Mouse (Mus musculus): Measurements from ENCODE around the gene Atp6v1b1. TPM values are rescaled to one million over a fixed set of nuclear protein-coding genes. Genes with fewer than 3 reads are reported as not detected.
"Not testable (repeated sequence)": the region's sequence is repeated elsewhere in the genome, so short reads cannot be mapped to it uniquely, and the experiment has no call there.

The Atp6v1b1 gene
- total RNA-seq, 1 experiment from 2014 or later, result not detected

DNA sequence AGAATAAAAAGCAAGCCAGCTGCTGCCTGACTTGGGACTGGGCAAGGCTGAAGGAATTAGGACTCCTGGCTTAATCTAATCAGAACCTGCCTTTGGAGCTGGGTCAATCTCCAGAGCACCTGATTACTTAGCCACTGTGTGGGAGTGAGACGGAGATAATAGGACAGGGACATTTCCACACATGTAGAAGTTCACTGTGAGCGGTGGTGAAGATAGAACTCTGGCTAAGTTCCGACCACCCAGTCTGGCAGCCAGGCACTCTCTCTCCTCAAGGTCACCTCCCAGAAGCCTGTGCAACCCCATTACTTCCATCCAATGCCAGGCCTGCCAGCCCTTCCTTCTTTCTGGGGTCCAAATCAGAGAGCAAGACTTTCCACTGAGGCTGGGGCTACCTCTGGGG lies 24.2 kb downstream of the Atp6v1b1 start:
- ATAC-seq (ENCODE audit: extremely low read depth, insufficient number of reproducible peaks, low FRiP score, poor library complexity, severe bottlenecking), result no peak

DNA sequence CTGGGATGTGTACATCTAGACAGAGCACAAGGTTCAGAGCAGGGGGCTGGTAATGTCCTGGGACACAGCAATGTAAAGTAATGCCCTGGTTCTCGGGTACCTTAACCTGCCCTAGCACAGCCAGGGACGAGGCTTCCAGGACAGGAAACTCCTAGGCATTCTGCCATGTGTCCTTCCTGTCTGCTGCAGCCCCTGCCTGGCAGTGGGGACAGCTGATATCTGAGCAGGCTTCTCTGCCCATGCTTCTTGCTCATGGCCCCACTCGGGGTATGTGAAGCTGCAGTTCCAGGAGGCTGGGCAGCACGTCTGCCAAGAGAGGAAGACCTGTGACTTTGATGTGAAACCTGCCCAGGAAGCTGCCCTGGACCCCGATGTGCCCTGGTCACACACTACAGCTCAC lies 25.7 kb downstream of the Atp6v1b1 start:
- ATAC-seq (ENCODE audit: extremely low read depth, insufficient number of reproducible peaks, low FRiP score, poor library complexity, severe bottlenecking), result no peak

- ATAC-seq (ENCODE audit: extremely low read depth, insufficient number of reproducible peaks, low FRiP score, poor library complexity, severe bottlenecking), result no peak
Observed at GRCm38 (mm10) chr6:83774126-83774525, 31.3 kb downstream of the Atp6v1b1 start.

- no peak for ATAC-seq (ENCODE audit: extremely low read depth, insufficient number of reproducible peaks, low FRiP score, poor library complexity, severe bottlenecking)
Observed at GRCm38 (mm10) chr6:83774781-83775563, 32.2 kb downstream of the Atp6v1b1 start.

- peak; percentile 87 for ATAC-seq (ENCODE audit: extremely low read depth, insufficient number of reproducible peaks, low FRiP score, poor library complexity, severe bottlenecking)
Observed at GRCm38 (mm10) chr6:83775638-83776293, 33.0 kb downstream of the Atp6v1b1 start, which contains the start of gene Tex261. TSS of gene Tex261 (minus strand) at chr6:83775813.

DNA sequence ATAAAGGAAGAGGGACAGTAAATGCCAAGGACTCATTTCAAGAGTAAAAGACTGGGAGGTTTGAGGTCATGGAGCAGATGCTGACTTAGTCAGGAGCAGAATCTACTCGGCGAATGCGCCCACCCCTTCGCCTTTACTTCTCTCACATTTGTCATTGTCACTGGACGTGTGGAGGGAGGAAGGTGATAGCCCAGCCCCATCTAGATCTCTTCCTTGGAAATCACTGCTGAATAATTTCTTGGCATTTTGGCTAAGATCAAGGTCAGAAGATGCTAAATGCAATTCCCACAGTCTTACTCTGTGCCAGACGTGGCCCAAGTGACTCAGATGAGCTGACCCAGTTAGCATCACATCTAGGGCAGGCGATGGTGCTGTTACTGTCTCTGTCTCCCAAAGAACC lies 35.5 kb downstream of the Atp6v1b1 start:
- ATAC-seq (ENCODE audit: extremely low read depth, insufficient number of reproducible peaks, low FRiP score, poor library complexity, severe bottlenecking), result no peak

- ATAC-seq (ENCODE audit: extremely low read depth, insufficient number of reproducible peaks, low FRiP score, poor library complexity, severe bottlenecking), result peak; percentile 53; the same call in 1 of the 2 replicates
Observed at GRCm38 (mm10) chr6:83779026-83779425, 36.2 kb downstream of the Atp6v1b1 start.

- ATAC-seq (ENCODE audit: extremely low read depth, insufficient number of reproducible peaks, low FRiP score, poor library complexity, severe bottlenecking), result no peak
Observed at GRCm38 (mm10) chr6:83786426-83786825, 43.6 kb downstream of the Atp6v1b1 start.

GRCm38 (mm10) chr6:83788554-83788953 lies 45.8 kb downstream of the Atp6v1b1 start:
- ATAC-seq (ENCODE audit: extremely low read depth, insufficient number of reproducible peaks, low FRiP score, poor library complexity, severe bottlenecking), result no peak

DNA sequence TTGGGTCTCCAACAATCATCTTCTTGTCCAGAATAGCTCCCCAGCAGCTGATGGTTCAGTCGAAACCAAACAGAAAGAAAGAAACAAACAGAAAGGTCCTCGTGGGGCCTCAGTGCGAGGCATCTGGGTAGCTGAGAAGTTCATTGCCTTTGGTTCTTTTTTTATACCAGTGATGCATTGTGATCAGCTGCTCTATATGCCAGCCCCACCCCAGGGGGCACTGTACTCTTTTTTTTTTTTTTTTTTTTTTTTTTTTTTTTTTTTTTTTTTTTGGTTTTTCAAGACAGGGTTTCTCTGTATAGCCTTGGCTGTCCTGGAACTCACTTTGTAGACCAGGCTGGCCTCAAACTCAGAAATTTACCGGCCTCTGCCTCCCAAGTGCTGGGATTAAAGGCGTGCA lies 47.7 kb downstream of the Atp6v1b1 start:
- ATAC-seq (ENCODE audit: extremely low read depth, insufficient number of reproducible peaks, low FRiP score, poor library complexity, severe bottlenecking), result not testable (repeated sequence)

DNA sequence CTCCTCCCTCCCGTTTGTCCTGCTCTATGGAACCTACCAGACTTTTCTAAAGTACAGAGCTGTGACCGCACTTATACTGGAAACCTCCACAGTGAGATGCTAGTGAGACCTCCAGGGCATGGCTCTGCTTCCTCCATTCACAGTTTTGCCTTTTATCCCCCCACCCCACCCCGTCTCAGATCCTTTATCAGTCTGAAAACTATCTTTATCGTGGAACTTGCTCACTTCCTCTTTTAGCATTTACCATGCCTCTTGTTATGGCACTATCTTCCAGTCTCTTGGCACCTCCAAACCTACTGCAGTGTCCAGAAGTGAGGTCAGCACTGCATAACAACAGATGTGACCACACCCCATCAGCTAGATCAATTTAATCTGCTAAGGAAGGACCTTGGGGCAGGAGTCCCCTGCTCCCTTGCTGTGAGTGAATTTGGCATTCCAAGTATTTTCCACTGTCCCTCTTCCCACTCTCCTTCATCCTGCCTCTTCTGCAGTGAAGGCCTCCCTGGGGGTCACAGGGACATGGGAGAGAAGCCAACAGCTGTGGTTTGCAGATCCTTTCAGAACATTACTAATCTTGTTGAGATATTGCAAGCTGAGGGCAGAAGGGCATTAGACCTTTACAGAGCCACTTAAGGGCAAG lies 48.6 kb downstream of the Atp6v1b1 start:
- no peak for ATAC-seq (ENCODE audit: extremely low read depth, insufficient number of reproducible peaks, low FRiP score, poor library complexity, severe bottlenecking)

GRCm38 (mm10) chr6:83794760-83795296 lies 52.0 kb downstream of the Atp6v1b1 start, which contains the start of gene Nagk:
TSS of gene Nagk (plus strand) at chr6:83794982.
- peak; percentile 85 for ATAC-seq (ENCODE audit: extremely low read depth, insufficient number of reproducible peaks, low FRiP score, poor library complexity, severe bottlenecking)

- ATAC-seq (ENCODE audit: extremely low read depth, insufficient number of reproducible peaks, low FRiP score, poor library complexity, severe bottlenecking), result no peak
Observed at GRCm38 (mm10) chr6:83795492-83795900, 52.7 kb downstream of the Atp6v1b1 start.

DNA sequence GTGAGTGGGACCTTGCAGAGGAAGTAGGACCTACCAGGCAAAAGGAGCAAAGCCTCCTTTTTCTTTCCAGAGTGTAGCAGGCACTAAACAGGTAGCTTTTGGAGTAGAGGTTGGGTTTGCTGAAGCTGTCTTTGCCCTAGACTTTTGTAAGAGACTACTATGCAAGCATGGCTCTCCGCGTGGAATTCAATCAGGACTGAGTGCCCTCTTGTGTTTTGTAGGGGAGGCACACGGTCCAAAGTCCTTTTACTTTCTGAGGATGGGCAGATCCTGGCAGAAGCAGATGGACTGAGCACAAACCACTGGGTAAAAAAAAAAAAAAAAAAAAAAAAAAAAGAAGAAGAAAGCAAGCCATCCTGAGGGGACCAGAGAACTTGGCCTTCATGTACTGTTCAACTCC lies 53.9 kb downstream of the Atp6v1b1 start:
- ATAC-seq (ENCODE audit: extremely low read depth, insufficient number of reproducible peaks, low FRiP score, poor library complexity, severe bottlenecking), result no peak

GRCm38 (mm10) chr6:83802033-83802432 lies 59.2 kb downstream of the Atp6v1b1 start:
- no peak for ATAC-seq (ENCODE audit: extremely low read depth, insufficient number of reproducible peaks, low FRiP score, poor library complexity, severe bottlenecking)

DNA sequence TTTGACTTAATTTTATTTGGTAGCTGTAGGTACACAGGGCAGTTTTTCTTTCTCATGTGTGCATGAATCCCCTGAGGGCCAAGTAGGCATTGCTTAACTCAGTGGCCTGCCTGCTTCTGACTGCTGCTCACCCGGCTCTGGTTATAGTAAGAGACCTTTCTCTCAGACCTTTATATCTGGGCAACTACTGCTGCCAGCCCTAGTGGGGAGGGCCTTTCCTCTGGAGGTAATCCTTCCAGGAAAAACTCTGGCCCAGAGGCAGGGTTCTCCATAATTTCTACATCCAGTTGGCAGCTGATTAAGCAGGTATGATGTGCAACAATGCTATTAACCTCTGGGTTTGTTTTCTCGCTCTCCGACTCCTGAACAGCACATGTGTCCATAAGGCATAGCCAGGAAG lies 60.1 kb downstream of the Atp6v1b1 start:
- no peak for ATAC-seq (ENCODE audit: extremely low read depth, insufficient number of reproducible peaks, low FRiP score, poor library complexity, severe bottlenecking)

Data from neutrophil, adult 5-6 weeks (primary cell).